Mouse (Mus musculus) cerebellum, postnatal 36 days (tissue): ENCODE results near the gene Rsph6a.

Experiments
- DNase-seq, 2 experiments: peaks; one replicate each; pipeline ENCODE4 v3.0.0; 2021 to 2022; ENCODE audit warnings: mixed read lengths in 2 of 2

The Rsph6a gene

DNA sequence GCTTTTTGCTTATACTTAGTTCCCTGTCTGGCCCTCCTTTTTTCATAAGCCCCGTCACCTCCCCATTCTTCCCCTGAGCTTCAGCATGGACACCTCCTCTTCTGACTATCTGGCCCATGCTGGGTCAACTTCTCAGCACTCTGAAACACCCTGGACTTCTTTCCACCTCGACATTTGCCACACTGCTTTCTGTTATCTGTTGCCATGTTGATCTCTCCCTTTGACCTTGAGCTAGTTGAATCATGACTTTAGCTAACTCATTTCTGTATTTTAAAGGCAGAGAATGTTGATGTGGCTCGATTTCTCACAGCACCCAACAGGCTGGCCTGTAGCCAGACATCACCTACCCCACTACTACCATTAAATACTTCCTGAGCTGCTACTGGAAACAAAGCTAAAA lies 52.9 kb downstream of the Rsph6a start:
- DNase-seq: no peak

DNA sequence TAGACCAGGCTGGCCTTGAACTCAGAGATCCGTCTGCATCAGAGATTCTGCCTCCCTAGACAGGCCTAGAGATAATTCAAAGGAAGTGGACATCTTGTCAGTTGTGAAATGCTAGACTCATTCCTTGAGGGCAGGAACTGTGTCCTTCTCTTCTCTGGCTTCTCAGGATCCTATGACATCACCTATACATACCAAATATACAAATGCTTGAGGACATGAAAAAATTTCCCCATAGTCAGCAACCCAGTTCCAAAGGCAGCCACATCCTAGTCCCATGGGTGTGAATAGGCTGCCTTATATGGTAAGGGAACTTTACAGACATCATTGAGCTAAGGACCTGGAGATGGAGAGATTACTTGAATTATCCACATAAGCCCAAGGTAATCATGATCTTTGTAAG lies 55.1 kb downstream of the Rsph6a start:
- DNase-seq: no peak

DNA sequence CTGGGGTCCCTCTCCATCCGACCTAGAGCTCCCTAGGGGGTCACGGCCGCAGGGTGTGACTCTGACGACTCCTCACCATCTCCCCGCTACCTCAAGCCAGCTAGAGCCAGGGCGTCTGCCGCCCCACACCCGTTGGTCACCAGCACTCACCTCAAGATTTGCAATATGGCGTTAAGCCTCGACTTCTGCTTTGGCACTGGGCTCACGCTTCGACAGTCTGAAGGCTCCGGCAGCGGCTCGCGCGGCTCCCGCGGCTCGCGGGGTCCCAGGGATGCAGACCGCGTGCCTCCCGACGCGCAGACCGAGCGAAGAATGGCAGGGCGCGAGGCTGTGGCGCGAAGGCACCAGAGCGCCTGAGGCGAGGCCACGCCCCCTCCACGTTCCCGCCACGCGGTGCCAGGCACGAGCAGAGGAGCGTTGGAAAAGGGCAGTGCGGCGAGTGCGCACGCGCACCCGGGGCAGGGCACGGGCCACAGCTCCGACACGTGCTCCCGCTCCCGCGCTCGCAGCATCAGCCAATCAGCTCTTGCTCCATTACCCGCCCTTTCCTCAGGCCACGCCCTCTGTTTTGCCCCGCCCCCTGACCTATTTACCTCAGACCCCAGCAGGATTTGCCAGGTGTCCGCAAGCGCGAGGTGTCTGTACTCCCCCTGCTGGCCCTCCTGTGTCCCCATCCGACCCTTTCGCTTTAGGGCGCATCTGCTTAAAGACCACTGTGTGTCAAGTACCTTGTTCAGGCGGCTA lies 63.7 kb downstream of the Rsph6a start, which contains the start of gene Gm4969:
TSS of gene Gm4969 (minus strand) at position 341 of the 744 bp plus-strand sequence.
- peak; percentile 37 to 64 for DNase-seq

DNA sequence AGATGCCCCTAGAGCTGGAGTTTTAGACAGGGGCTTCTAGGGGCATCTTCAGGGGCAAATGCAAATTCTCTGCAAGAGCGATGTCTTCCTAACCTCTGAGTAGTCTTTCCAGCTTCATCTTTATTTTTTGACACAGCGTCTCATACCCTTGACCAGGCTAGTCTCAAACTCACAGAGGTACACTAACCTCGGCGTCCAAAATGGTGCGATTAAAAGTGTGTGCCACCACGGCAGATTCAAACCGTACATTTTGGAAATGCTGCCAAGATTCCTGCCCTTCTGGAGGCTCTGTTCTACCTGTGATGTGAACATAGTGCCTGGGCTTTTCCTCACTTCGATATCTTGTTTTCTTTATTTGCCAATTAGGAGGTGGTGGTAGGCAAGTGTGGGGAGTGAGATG lies 64.6 kb downstream of the Rsph6a start:
- DNase-seq: peak in 1 of 2 experiments; percentile 22

DNA sequence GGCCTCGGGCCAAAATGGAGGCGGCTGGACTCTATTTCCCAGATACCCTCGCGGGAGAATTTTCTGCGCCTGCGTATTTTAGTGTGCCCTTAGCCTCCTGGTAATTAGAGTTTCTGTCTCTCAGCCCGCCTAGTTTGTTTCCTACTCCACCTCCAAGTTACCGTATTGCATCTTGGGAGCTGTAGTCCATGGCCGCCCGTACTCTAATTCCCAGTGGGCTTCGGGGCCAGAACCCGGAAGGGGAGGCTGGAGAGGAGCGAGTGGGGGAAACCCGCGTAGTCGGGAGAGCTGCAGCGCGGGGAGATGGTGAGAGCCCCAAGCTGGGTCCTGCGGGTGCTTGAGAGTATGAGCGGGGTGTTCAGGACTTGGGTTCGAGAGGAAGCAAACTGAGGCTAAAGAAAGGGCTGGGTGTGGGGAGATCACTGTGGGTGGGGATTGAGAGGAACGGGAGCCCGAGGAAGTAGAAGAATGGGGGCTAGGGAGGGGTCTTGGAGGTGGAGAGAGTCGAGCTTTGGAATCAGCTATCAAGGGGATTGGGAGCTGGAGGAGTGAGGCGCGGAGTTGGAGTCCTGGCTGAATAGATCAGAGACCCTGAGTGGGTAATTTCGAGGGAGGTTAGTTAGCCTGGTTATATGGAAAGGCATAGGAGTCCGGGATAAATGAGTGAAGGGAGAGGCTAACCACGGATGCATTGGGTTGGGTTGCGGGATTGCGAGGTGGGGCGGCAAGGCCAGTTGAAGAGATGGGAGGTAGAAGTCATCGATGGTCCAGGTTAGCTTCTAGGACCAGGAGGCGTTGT lies 65.3 kb downstream of the Rsph6a start, which contains the start of gene Fbxo46:
TSS of gene Fbxo46 (plus strand) at position 229 of the 799 bp plus-strand sequence.
- DNase-seq: peak; percentile 88 to 92

DNA sequence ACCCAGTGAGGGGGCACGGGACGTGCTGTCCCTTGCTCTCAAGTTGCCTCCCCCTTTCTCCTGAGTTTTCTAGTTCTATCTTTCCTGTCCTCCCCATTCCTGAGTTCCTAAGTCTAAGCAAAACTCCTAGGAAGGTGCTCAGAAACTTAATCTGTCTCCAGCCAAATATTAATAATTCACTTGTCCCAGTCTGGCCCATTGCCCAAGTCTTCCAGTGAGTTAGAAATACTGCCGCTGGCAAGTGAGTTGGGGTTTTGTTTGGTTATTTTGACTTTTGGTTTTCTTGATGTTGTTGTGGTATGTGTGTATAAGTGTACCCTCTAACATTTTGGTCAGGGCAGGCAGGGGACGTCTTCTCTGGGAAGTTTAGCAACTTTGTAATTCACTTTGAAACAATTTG lies 67.2 kb downstream of the Rsph6a start:
- DNase-seq: no peak
